Mouse (Mus musculus) retina, postnatal 1 day (tissue): ENCODE data around the gene Sgca.

ENCODE experiments used
- DNase-seq: peaks from one replicate; pipeline ENCODE4 v3.0.0-alpha.2; 2012

Gene Sgca

GRCm38 (mm10) chr11:94942282-94943023, 33.7 kb downstream of the Sgca start:
- DNase-seq = peak; percentile 61

- no peak for DNase-seq
Observed at GRCm38 (mm10) chr11:94941776-94942175, 34.4 kb downstream of the Sgca start.

DNA sequence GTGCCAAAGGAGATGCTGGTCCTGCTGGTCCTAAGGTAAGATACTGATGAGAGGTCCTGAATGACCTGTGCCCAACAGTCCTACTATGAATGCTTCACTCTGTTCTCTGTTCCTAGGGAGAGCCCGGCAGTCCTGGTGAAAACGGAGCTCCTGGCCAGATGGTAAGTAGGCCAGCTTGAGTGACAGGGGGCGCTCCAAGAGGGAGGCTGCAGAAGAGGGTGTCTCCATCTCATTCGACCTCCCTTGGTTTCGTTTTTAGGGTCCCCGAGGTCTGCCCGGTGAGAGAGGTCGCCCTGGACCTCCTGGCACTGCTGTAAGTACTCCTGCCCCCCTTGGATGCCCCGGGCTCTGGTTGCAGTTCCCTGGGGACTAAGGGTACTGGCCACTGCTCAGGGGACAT, 35.0 kb downstream of the Sgca start:
- no peak for DNase-seq

DNA sequence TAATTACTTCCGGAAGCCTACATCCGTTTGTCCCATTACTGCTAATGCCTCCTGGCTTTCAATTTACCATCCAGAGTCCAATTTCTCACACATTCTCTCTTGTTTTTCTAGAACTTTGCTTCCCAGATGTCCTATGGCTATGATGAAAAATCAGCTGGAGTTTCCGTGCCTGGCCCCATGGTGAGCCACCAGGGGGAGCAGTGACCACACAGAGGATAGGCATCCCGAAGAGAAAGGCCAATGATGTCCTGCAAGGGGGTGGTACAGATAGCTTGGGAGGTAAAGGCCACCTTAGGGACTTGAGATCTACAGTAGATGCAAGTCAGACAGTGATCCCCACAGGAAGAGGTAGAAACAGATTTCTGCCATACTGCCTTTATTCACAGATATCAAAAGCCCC, 36.8 kb downstream of the Sgca start:
- DNase-seq = peak; percentile 81

GRCm38 (mm10) chr11:94938296-94938695, 37.8 kb downstream of the Sgca start:
- DNase-seq = no peak

- DNase-seq = peak; percentile 51
Observed at GRCm38 (mm10) chr11:94937787-94938186, 38.3 kb downstream of the Sgca start.

DNA sequence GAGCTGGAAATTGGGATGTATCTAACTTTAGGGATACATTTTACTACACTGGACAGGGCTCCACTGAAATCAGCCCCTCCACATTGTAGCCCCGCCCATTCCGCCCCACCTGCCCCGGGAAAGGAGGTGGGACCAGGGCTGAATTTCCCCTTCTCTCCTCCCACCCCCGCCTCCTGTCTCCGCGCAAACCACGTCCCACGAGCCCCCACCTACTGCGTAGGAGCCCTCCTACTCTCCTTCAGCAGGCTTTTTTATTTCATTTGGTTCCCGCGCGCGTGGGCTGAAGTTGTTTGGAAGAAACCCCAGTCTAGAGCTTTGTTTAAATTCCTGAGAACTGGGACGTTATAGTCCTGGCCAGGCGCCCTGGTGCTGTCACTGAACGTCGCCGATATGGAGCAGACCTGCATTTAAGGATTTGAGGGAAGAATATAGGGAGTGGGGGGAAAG, 38.8 kb downstream of the Sgca start:
- no peak for DNase-seq

DNA sequence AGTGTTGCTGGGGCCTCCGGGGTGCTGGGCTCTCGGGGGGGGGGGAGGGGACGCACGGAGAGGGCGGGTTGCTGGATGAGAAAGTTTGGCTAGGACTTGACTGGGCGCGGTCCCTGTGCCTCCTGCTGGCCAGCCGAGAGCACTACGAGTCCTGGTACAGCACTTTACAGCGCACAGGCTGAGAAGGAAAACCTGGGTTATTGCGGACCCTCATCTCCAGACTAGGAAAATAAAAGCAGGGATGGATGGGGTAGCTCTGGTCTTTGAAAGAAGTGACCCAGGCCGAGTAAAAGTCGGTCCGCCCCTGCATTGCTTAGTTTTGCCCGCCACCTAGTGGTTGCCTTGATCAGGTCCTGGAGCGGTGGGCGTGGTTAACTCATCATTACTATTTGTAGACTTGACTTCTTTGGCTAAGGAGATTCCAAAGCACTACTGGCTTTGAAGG, 39.3 kb downstream of the Sgca start:
- peak; percentile 90 for DNase-seq

DNA sequence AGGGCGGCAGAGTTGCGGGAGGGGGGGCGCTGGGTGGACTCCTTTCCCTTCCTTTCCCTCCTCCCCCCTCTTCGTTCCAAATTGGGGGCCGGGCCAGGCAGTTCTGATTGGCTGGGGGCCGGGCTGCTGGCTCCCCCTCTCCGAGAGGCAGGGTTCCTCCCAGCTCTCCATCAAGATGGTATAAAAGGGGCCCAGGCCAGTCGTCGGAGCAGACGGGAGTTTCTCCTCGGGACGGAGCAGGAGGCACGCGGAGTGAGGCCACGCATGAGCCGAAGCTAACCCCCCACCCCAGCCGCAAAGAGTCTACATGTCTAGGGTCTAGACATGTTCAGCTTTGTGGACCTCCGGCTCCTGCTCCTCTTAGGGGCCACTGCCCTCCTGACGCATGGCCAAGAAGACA, 40.1 kb downstream of the Sgca start, which contains the start of gene Col1a1:
Col1a1 (plus strand) TSS at position 180 of the 400 bp plus-strand sequence.
- DNase-seq = no peak

- no peak for DNase-seq
Observed at GRCm38 (mm10) chr11:94934526-94934925, 41.6 kb downstream of the Sgca start.

- DNase-seq = no peak
Observed at GRCm38 (mm10) chr11:94933584-94933983, 42.5 kb downstream of the Sgca start.

DNA sequence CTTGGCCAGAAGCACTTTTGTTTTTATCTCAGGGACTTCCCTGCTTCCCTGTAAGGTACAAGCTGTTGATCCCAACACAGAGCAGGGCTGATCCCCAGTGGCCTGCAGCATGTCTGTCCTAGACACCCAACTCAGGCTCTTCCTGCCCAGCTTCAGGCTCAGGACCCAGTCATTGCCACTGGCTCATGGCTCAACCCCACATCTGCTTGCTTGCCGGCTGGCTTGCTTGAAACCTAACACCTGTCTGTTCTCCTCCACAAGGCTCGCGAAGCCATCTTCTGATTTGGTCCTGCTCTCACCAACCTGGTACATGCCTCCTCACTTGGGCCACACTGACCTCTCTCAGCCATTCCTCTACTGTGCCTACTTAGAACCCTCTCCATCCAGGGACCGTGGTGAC, 46.0 kb downstream of the Sgca start:
- DNase-seq = no peak

GRCm38 (mm10) chr11:94929599-94929998, 46.5 kb downstream of the Sgca start:
- DNase-seq = no peak

GRCm38 (mm10) chr11:94928820-94929219, 47.3 kb downstream of the Sgca start:
- DNase-seq = peak; percentile 96

GRCm38 (mm10) chr11:94927771-94928291, 48.3 kb downstream of the Sgca start:
- peak; percentile 46 for DNase-seq

DNA sequence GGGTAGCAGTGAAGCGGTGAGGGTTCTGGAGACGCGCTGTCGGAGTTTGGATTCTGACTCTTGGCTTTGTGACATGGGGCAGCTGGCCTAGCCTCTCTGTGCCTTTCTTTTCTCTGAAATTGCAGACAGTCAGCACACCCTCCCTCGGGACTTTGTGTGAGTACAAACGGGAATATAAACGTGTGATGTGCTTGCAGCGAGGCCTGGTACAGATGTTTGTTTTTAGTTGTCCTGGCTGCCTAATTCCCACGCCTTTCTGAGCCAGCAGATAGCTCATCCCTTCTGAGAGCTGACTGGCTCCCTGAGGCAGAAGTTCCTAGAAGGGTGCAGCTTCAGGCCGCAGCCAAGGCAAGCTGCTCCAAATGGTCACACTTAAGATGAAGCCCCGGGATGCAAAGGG, 49.7 kb downstream of the Sgca start:
- no peak for DNase-seq

DNA sequence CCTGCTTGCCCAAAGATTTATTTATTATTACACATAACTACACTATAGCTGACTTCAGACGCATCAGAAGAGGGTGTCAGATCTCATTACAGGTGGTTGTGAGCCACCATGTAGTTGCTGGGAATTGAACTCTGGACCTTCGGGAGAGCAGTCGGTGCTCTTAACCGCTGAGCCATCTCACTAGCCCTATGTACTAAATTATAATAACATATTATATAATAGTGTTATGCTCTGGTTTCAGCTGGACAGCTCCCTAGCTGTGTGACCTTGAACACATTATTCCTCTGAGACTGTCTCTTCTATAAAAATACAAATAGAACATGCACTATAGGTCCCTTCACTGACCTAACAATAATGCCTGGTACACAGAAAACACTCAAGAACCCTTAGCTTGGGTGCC, 51.1 kb downstream of the Sgca start:
- DNase-seq = no peak

DNA sequence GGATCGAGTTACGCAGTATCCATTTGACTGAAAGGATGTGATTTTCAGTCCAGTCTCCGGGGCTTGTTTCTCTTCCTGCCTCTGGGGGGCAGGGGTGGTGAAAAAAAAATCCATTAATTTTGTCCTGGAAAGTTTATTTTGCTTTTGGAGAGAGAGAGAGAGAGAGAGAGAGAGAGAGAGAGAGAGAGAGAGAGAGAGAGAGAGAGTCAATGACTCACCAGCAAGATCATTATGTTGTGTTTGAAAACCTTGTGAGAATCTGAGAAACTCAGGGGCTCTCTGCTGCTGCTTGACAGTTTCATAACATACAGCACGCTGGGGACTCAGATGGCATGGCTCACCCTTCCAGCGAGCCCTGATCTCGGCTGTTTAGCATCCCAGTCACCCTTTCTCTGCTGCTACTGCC, 55.1 kb downstream of the Sgca start:
- DNase-seq = no peak

- DNase-seq = no peak
Observed at GRCm38 (mm10) chr11:94917717-94918116, 58.4 kb downstream of the Sgca start.

DNA sequence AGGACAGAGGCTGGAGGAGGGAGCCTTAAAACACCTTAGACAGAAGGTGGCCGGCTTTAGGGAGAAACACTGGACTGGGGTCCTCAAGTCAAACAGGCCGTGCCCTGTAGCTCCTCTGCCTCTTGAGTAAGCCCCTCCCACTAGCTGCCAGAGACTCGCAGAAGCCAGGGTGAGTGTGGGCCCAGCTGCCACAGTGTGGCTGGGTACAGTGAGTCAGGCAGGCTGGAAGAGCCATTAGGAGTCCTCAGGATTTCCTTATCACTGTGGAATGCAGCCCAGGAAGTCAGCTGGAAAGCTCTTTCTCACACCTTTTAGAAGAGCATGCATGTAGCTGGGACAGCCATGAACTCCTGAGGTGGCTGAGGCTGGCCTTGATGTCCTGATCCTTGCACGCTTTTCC, 59.6 kb downstream of the Sgca start:
- DNase-seq = peak; percentile 53

- no peak for DNase-seq
Observed at GRCm38 (mm10) chr11:94915675-94916403, 60.3 kb downstream of the Sgca start.

- no peak for DNase-seq
Observed at GRCm38 (mm10) chr11:94913302-94914090, 62.6 kb downstream of the Sgca start.
